Mouse (Mus musculus) bone marrow, adult 2 months (tissue): ENCODE data around the gene Slc1a5.

Experiments used
- CTCF ChIP-seq: fragments of 200-500 bp; IDR thresholded peaks from 2 replicates; pipeline ENCODE4 v1.5.1; 2011; ENCODE audit warnings: low read length, control low read depth; ENCODE audit not compliant: control insufficient read depth, insufficient read depth
- POLR2A ChIP-seq: fragments of 200-500 bp; IDR thresholded peaks from 2 replicates; pipeline ENCODE4 v1.6.1; 2011; ENCODE audit warnings: low read depth, mild to moderate bottlenecking, control low read depth, low read length, borderline replicate concordance; ENCODE audit not compliant: control insufficient read depth

DNA sequence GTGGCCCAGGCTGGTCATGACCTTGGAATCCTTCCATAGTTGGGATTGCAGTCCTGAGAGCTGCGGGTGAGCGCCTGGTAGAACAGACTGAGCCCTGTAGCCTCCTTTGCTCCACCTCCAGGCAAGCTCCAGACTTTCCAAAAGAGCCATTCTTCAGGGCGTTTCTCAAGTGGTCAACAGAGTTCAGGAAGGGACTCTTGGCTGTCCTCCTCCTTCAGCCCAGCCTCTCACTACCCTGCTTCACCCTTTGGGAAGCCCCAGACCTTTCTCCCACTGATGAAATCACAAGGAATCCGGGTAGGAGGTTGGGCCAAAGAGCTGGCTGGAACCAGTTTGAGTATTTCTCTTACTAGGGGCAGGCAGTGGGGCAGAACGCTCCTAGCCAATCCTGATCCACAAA lies 1.1 kb upstream of the Slc1a5 start:
- TF ChIP-seq CTCF (no peak), POLR2A (no peak)
